12 mouse cellular contexts compared by ENCODE assay signal in the genomic region with DNA sequence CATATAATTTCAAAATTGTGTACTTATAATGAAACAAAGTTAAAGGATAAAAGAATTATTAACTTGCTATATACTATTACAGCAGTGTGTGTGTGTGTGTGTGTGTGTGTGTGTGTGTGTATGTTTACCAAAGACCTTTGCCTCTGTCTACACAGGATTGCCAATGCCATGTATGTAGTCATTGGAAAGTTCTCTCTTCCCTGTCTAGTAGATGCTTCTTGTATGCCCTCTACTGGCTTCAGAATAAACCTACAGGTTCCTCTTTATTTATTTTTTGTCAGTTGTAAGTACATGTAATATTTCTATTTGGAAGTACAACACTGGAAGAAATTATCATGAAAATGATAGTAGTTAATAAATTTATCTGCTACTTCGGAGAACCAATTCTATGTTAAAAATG.
DNase-seq lines count a peak whose midpoint lies in the region; ATAC-seq and TF ChIP-seq lines count a peak whose summit lies in the region.
"Had no signal": no experiment of that assay in that cellular context is flagged by ENCODE, and none has a peak within 500 bp of the region (broad histone marks: within the 10 kb centered on the region; RNA-seq: fewer than 3 reads in every experiment).

No protein-coding gene starts in this region.

- H3K4me1 ChIP-seq in lung, embryonic 14.5 days (ENCODE audit: insufficient read depth): no peaks in the 10 kb centered on the region
- no peaks in the 10 kb centered on the region for H3K4me1 ChIP-seq in hindbrain, embryonic 12.5 days
- H3K4me1 ChIP-seq: limb, embryonic 15.5 days; megakaryocyte, embryonic 14.5 days had no signal

- intact Hi-C loops in heart, postnatal 10 days (cut with DNase I): loop anchor here (5.0 kb wide), 2 partner anchors 613 to 828 kb away; no protein-coding TSS in a partner anchor

- ATAC-seq in lung, embryonic 14.5 days (ENCODE audit: insufficient read depth): no peak
- ATAC-seq in hindbrain, embryonic 12.5 days (ENCODE audit: low FRiP score): peak; percentile 73; the same call in 1 of the 2 replicates

- no peaks in the 10 kb centered on the region for H3K36me3 ChIP-seq in lung, embryonic 14.5 days (ENCODE audit: insufficient read depth)
- no peaks in the 10 kb centered on the region for H3K36me3 ChIP-seq in hindbrain, embryonic 12.5 days
- H3K36me3 ChIP-seq: limb, embryonic 15.5 days had no signal

- no peaks in the 10 kb centered on the region for H3K27me3 ChIP-seq in lung, embryonic 14.5 days (ENCODE audit: insufficient read depth, low read length)
- no peaks in the 10 kb centered on the region for H3K27me3 ChIP-seq in hindbrain, embryonic 12.5 days
- H3K27me3 ChIP-seq: limb, embryonic 15.5 days; megakaryocyte, embryonic 14.5 days had no signal

- 67% methylated on average over 1 of the region's 1 CpGs for WGBS in lung, embryonic 14.5 days
- WGBS in hindbrain, embryonic 12.5 days: 81% methylated on average over 1 of the region's 1 CpGs

- H3K27ac ChIP-seq in lung, embryonic 14.5 days (ENCODE audit: low read depth): no peak overlapping the region
- no peak overlapping the region for H3K27ac ChIP-seq in hindbrain, embryonic 12.5 days
- H3K27ac ChIP-seq: limb, embryonic 15.5 days had no signal

- no peaks in the 10 kb centered on the region for H3K9me3 ChIP-seq in lung, embryonic 14.5 days (ENCODE audit: low read depth, low read length)
- H3K9me3 ChIP-seq in hindbrain, embryonic 12.5 days (replicated peaks): no peaks in the 10 kb centered on the region
- H3K9me3 ChIP-seq: limb, embryonic 15.5 days; megakaryocyte, embryonic 14.5 days had no signal

- TF ChIP-seq CTCF in lung, embryonic 14.5 days (IDR thresholded peaks at IDR 0.05; ENCODE audit: low read depth): peak; percentile 32

- no peak overlapping the region for H3K4me2 ChIP-seq in lung, embryonic 14.5 days
- no peak overlapping the region for H3K4me2 ChIP-seq in hindbrain, embryonic 12.5 days (replicated peaks)
- H3K4me2 ChIP-seq: limb, embryonic 15.5 days had no signal

- DNase-seq in cerebellum, adult 9-10 months: peak; percentile 20
- DNase-seq in cerebellum, postnatal 4 days (ENCODE audit: low spot score in 2 of 2): no peak
- DNase-seq in lung, embryonic 14.5 days: peak; percentile 48
- DNase-seq in lung, postnatal 10 days: no peak
- DNase-seq in retina, postnatal 1 day: peak; percentile 46
- DNase-seq in left cerebral cortex, adult 8-10 months (ENCODE audit: low spot score in 2 of 2): no peak
- DNase-seq in heart, postnatal 10 days: no peak
- DNase-seq: B cell, adult 2 months; kidney, postnatal 14 days had no signal

- H3K9ac ChIP-seq in lung, embryonic 14.5 days: no peak overlapping the region
- H3K9ac ChIP-seq in hindbrain, embryonic 12.5 days: no peak overlapping the region
- H3K9ac ChIP-seq: limb, embryonic 15.5 days had no signal

- H3K4me3 ChIP-seq in lung, embryonic 14.5 days (ENCODE audit: low read depth, low read length): no peak overlapping the region
- H3K4me3 ChIP-seq in hindbrain, embryonic 12.5 days: no peak overlapping the region
- H3K4me3 ChIP-seq: limb, embryonic 15.5 days; megakaryocyte, embryonic 14.5 days had no signal

Comparison
In these comparisons a context has a peak if more than half of its experiments do, and no peak if none do; other contexts are left out.
1. DNase-seq: peak in cerebellum, adult 9-10 months (single experiment), lung, embryonic 14.5 days (single experiment) and retina, postnatal 1 day (single experiment); none in cerebellum, postnatal 4 days (0 of 2), lung, postnatal 10 days (single experiment), left cerebral cortex, adult 8-10 months (0 of 2) and heart, postnatal 10 days (0 of 2).